Mouse (Mus musculus) fat pad, adult 2 months (tissue): ENCODE data around the gene Kdelr2.

Source experiments
- DNase-seq: peaks from one replicate; pipeline ENCODE4 v3.0.0-alpha.2; 2011; ENCODE audit warnings: low read depth, low spot score; ENCODE audit errors: extremely low read depth

The Kdelr2 gene

GRCm38 (mm10) chr5:143400501-143400900 lies 3.1 kb upstream of the Kdelr2 start:
- DNase-seq = no peak

GRCm38 (mm10) chr5:143401556-143401955 lies 2.1 kb upstream of the Kdelr2 start:
- DNase-seq = no peak

GRCm38 (mm10) chr5:143404148-143404930 lies 701 bp downstream of the Kdelr2 start:
- DNase-seq = no peak

GRCm38 (mm10) chr5:143405200-143405599 lies 1.6 kb downstream of the Kdelr2 start:
- DNase-seq = no peak

DNA sequence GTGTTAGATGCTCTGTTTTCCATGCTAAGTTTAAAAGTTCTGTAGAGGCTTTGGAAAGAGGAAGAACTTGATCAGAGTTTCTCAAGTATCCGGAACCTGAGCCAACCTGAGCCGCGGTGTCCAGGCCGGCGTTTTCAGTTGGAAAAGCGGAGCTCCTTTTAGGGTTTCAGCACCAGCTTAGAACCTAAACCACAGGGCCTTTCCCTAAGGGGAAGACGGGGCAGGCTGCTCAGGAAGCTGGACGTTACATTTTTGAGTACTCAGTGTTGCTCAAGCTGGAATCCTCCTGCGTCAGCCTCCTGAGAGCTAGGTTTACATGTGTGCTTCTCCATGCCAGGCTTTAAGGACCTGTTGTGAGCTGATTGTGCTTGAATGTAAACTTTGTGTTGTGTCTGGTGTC lies 2.9 kb downstream of the Kdelr2 start:
- DNase-seq = no peak

GRCm38 (mm10) chr5:143409239-143409638 lies 5.6 kb downstream of the Kdelr2 start:
- no peak for DNase-seq

GRCm38 (mm10) chr5:143410841-143411395 lies 7.3 kb downstream of the Kdelr2 start:
- no peak for DNase-seq

GRCm38 (mm10) chr5:143421484-143421883 lies 17.8 kb downstream of the Kdelr2 start:
- no peak for DNase-seq

GRCm38 (mm10) chr5:143422990-143423389 lies 19.4 kb downstream of the Kdelr2 start:
- DNase-seq = no peak

GRCm38 (mm10) chr5:143423899-143424519 lies 20.4 kb downstream of the Kdelr2 start:
- DNase-seq = no peak

- DNase-seq = no peak
Measured at GRCm38 (mm10) chr5:143434421-143434820, 30.8 kb downstream of the Kdelr2 start.

- no peak for DNase-seq
Measured at GRCm38 (mm10) chr5:143441298-143441697, 37.7 kb downstream of the Kdelr2 start.

DNA sequence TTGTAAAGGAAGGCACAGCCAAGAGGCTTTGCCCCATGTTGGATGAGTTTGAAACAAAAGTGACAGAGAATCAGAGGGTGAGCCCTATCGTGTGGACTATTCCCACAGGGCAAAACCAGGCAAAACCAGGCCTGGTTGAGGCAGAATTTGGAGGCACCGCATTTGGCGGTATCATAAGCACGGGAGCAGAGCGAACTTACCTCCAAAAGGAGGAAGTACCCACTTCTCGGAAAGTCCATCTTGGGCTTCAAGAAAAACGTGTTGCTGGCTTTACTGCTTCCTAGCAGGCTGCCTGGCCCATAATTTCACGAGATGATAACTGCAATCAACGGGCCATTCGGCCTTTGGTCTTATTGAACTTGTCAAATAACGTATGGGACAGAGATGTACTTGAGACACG lies 38.1 kb downstream of the Kdelr2 start:
- DNase-seq = no peak

DNA sequence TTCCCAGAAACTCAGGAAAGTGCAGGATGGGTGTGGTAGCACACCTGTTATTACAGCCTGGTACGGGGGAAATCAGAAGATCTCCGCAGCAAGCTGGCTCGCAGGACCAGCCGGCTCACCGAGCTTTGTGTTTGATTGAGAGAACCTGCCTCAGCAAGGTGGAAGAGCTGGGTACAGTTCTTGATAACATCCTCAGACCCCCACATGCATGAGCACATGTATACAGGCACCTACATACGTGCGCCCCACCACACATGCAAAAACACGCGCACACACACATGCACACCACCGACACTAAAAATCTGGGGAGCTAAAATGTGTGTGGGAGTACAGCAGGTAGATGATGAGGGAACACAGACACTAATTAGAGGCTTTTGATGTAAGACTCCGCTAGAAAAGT lies 60.0 kb downstream of the Kdelr2 start:
- DNase-seq = no peak

DNA sequence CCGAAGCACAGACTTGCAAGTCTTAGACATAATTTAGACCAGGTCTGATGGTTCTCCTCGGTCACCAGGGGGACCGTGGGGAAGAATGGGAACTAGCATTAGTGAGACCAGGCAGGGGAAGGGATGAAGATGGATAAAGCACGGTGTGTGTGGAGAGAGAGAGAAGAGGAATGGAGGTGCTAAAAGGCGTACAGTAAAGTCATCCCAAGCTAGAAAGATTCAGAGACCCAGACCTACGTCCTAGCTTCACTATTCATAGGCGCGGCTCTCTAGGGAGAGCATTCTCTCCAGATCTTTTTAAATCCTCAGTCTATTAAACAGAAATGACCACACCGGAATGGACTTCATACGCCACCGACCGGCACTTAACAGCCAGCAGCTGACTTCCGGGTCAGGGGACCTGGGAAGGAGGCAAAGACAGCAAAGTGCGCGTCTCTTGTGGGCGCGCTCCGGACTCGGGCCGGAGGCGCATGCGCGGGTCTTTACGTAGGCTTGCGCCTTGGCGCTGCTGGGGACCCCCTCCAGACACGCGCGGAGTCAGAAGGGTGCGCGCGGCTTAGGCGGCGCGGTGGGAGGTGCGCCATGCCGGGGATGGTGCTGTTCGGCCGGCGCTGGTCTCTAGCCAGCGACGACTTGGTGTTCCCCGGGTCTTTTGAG lies 60.6 kb downstream of the Kdelr2 start, which contains the start of gene Daglb:
Gene Daglb (plus strand): TSS at position 485 of the 657 bp plus-strand sequence.
- DNase-seq = no peak

DNA sequence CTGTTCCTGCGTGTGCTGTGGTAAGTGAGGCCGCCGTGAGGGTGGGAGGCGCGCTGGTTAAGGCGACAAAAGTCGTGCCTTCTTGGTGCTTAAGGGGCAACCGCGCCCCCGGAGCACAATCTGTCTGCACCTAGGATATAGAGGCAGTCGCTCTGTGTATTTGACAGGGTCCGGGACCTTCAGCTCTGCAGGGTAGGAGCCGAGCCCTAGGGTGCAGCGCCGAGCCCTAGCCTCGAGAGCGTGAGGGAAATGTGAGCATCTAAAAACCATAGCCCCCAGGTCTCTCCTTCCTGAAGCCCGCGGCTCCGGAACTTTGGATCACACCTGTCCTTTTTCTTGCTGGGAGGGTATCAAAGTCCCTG lies 61.1 kb downstream of the Kdelr2 start:
- no peak for DNase-seq

DNA sequence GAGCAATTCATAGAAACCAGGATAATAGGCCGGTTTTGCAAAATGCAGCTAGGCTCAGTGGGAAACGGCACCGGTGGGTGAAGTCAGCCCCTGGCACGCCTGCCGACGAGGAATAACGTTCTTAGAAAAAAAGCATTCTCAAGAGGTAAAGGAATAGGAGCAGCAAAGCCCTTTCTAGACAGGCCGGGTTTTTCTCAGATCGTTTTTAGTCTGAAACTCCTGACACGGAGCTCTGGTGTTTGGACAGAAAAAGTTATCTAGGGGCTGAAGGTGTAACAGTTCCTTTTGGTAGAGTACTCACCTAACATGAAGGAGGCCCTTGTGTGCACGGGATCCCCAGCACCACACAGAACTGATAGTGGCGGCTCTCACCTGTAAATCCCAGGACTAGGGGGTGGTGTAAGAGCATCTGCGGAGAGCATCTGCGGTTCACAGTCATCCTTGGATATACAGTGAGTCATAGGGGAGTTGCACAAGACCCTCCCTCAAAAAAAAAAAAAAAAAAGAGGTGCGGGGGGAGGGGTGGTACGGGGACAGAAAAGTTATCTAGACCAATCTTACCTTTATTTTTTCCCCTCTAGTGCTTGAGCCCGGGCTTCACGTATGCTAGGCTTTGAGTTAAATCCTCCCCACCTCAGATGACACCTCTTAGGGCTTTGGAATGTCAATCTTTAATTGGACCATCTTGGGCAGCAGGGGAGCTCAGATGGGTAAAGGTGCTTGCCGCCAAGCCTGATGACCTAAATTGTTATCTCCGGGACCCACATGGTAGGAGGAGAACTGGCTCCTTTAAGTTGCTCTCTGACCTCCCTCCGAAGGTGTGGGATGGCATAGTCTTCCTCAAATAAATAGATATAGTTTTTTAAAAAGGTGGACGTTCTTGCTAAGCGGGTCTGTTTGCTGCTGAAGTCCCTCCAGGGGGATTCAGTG lies 61.8 kb downstream of the Kdelr2 start:
- DNase-seq = no peak

- no peak for DNase-seq
Measured at GRCm38 (mm10) chr5:143466891-143467669, 63.4 kb downstream of the Kdelr2 start.

- no peak for DNase-seq
Measured at GRCm38 (mm10) chr5:143467931-143468330, 64.3 kb downstream of the Kdelr2 start.

GRCm38 (mm10) chr5:143469628-143470027 lies 66.0 kb downstream of the Kdelr2 start:
- no peak for DNase-seq
